Mouse (Mus musculus): ENCODE results near the gene Fbxw5. TPM values are rescaled to one million over a fixed set of nuclear protein-coding genes. Genes with fewer than 3 reads are reported as not detected.
"Not testable (repeated sequence)": the region's sequence is repeated elsewhere in the genome, so short reads cannot be mapped to it uniquely, and the experiment has no call there.

Fbxw5 gene
- polyA plus RNA-seq, 1 experiment = 42.0 TPM

DNA sequence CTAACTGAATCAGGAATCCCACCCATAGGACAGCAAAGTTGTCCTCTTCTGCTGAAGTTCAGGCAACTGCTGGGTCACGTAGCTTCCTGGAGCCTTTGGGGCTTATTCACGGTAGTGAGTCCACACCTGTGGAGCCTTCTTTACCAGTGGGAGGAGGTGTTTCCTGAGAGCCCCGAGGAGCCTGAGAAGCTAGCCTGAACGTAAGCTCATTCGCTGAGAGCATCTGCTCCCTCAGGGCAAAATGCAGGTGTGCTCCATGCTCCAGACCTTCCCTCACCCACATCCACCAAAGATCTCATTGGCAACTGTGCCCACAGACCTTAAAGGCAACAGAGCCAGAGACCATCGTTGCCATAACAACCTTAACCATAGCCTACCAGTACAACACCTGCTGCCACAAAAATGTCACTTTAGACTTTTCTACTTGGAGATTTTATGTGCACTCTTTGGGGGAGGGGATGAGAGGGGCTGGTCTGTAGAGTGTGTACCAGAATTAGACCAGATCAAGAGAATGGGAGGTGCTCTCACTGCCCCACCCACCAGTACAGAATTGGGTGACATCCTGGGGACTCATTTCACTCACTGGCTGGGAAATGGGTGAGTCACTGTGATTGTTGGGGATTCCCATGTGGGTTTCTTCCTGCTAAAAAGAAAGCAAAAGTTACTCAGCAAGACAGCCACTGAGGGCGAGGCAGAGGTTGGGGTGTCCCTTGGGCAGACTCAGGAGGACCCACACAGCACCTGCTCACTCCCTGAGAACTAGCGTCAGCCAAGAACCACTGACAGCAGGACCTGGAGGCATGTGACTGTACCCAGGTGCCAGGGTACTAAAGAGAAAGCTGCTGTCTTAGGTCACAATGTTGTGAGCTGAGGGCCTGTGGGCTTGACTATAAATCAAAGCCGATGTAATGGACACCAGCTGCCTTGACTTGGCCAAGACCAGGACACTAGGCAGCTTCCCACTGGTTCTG is 48.8 kb downstream of the Fbxw5 start:
- DNase-seq (ENCODE audit: low read depth in 1 of 2, low spot score in 2 of 2) = peak; percentile 38 to 67
- TF ChIP-seq CTCF (IDR thresholded peaks at IDR 0.05; ENCODE audit: extremely low read depth, insufficient read depth, insufficient read length, insufficient replicate concordance) (no peak), POLR2A (IDR thresholded peaks at IDR 0.05; ENCODE audit: low read depth, low read length) (no peak)
- H3K27me3 ChIP-seq (ENCODE audit: control insufficient read depth, insufficient read depth, low read length) = no peaks in the 10 kb centered on the region
- peak overlapping the region; percentile 64 for H3K27ac ChIP-seq (ENCODE audit: insufficient read depth, low read length)
- H3K36me3 ChIP-seq (ENCODE audit: control insufficient read depth, insufficient read depth, low read length) = no peaks in the 10 kb centered on the region
- H3K4me1 ChIP-seq (ENCODE audit: control insufficient read depth, insufficient read depth, insufficient read length) = peaks cover 20% of the 10 kb centered on the region
- H3K4me3 ChIP-seq (ENCODE audit: extremely low read depth, insufficient read depth, insufficient read length) = no peak overlapping the region
- WGBS = 24% methylated on average over 9 of the region's 9 CpGs

DNA sequence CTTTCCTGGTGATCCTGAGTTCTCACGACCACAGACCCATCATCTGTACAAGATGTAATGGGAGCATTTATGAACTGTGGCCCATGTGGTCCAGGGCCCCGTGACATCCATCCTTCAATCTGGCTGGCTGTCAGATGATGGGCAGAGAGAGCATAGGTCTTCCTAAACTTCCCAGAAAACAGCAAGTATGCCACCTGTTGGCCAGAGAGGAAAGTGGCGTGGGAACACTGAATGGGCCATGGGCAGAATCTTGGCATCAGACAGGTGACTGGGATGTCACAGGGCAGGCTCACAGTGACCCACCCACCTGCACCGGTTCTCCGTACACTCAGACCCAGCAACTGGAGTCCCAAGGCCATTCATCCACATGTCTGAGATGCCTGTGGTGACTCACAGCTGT is 50.6 kb downstream of the Fbxw5 start:
- no peak overlapping the region for H3K4me3 ChIP-seq (ENCODE audit: extremely low read depth, insufficient read depth, insufficient read length)
- peaks cover 12% of the 10 kb centered on the region; the same call in 1 of the 2 replicates for H3K4me1 ChIP-seq (ENCODE audit: control insufficient read depth, insufficient read depth, insufficient read length)
- H3K27me3 ChIP-seq (ENCODE audit: control insufficient read depth, insufficient read depth, low read length) = no peaks in the 10 kb centered on the region
- peak in 1 of 2 experiments; percentile 63 for DNase-seq (ENCODE audit: low read depth in 1 of 2, low spot score in 2 of 2)
- no peak overlapping the region for H3K27ac ChIP-seq (ENCODE audit: insufficient read depth, low read length)
- WGBS = 41% methylated on average over 5 of the region's 5 CpGs
- TF ChIP-seq CTCF (IDR thresholded peaks at IDR 0.05; ENCODE audit: extremely low read depth, insufficient read depth, insufficient read length, insufficient replicate concordance) (peak; percentile 57; the same call in 1 of the 2 replicates), POLR2A (IDR thresholded peaks at IDR 0.05; ENCODE audit: low read depth, low read length) (no peak)
- no peaks in the 10 kb centered on the region for H3K36me3 ChIP-seq (ENCODE audit: control insufficient read depth, insufficient read depth, low read length)

DNA sequence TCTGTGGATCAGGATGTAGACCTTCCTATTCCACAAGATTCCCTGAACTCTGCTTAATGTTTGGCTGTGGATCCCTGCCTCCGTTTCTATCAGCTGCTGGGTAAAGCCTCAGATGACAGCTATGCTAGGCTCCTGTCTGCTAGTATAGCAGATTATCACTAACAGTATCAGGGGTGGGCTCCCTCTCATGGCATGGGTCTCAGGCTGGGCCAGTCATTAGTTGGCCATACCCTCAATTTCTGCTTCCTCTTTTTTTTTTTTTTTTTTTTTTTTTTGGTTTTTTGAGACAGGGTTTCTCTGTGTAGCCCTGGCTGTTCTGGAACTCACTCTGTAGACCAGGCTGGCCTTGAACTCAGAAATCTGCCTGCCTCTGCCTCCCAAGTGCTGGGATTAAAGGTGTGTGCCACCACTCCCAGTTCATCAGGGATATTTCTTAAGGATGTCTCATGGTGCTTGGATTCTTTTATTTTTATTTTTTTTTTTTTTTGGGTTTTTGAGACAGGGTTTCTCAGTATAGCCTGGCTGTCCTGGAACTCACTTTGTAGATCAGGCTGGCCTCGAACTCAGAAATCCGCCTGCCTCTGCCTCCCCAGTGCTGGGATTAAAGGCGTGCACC is 52.7 kb downstream of the Fbxw5 start:
- DNase-seq (ENCODE audit: low read depth in 1 of 2, low spot score in 2 of 2); H3K36me3 ChIP-seq (ENCODE audit: control insufficient read depth, insufficient read depth, low read length); H3K4me3 ChIP-seq (ENCODE audit: extremely low read depth, insufficient read depth, insufficient read length); H3K27me3 ChIP-seq (ENCODE audit: control insufficient read depth, insufficient read depth, low read length); H3K27ac ChIP-seq (ENCODE audit: insufficient read depth, low read length): not testable (repeated sequence)
- peaks cover 13% of the 10 kb centered on the region; the same call in 1 of the 2 replicates for H3K4me1 ChIP-seq (ENCODE audit: control insufficient read depth, insufficient read depth, insufficient read length)
- 87% methylated on average over 4 of the region's 4 CpGs for WGBS

Other genes with a start within 250 kb of the Fbxw5 start
- 44.4 and 60.5 TPM in 2 replicates for gene Tmem203, start 245.3 kb upstream of the Fbxw5 start, polyA plus RNA-seq (2012; rRNA removed)
- 17.1 and 23.5 TPM in 2 replicates for gene Tprn, start 238.1 kb upstream of the Fbxw5 start, polyA plus RNA-seq (2012; rRNA removed)
- gene Ssna1, start 228.3 kb upstream of the Fbxw5 start, polyA plus RNA-seq (2012; rRNA removed) = 45.5 and 67.8 TPM in 2 replicates
- gene Anapc2, start 228.3 kb upstream of the Fbxw5 start, polyA plus RNA-seq (2012; rRNA removed) = 55.7 and 68.8 TPM in 2 replicates
- not detected in 2 replicates for gene Tmem210, start 212.6 kb upstream of the Fbxw5 start, polyA plus RNA-seq (2012; rRNA removed)
- 0.28 and 0.77 TPM in 2 replicates for gene Lrrc26, start 210.8 kb upstream of the Fbxw5 start, polyA plus RNA-seq (2012; rRNA removed)
- gene Grin1, start 181.6 kb upstream of the Fbxw5 start, polyA plus RNA-seq (2012; rRNA removed) = 0.04 and 0.26 TPM in 2 replicates
- 11.4 and 14.6 TPM in 2 replicates for gene Man1b1, start 168.4 kb upstream of the Fbxw5 start, polyA plus RNA-seq (2012; rRNA removed)
- gene Dpp7, start 144.4 kb upstream of the Fbxw5 start, polyA plus RNA-seq (2012; rRNA removed) = 35.1 and 41.8 TPM in 2 replicates
- 28.4 and 55.4 TPM in 2 replicates for gene Uap1l1, start 135.1 kb upstream of the Fbxw5 start, polyA plus RNA-seq (2012; rRNA removed)
- gene Sapcd2, start 128.4 kb upstream of the Fbxw5 start, polyA plus RNA-seq (2012; rRNA removed) = 6.7 and 9.4 TPM in 2 replicates
- gene Entpd2, start 104.9 kb upstream of the Fbxw5 start, polyA plus RNA-seq (2012; rRNA removed) = 5.0 and 5.9 TPM in 2 replicates
- 31.0 and 36.5 TPM in 2 replicates for gene Npdc1, start 101.4 kb upstream of the Fbxw5 start, polyA plus RNA-seq (2012; rRNA removed)
- 2.4 and 3.7 TPM in 2 replicates for gene Fut7, start 77.5 kb upstream of the Fbxw5 start, polyA plus RNA-seq (2012; rRNA removed)
- 61.1 and 67.6 TPM in 2 replicates for gene Abca2, start 72.0 kb upstream of the Fbxw5 start, polyA plus RNA-seq (2012; rRNA removed)
- gene Clic3, start 43.9 kb upstream of the Fbxw5 start, polyA plus RNA-seq (2012; rRNA removed) = 2.5 and 3.1 TPM in 2 replicates
- 68.7 and 86.4 TPM in 2 replicates for gene Paxx, start 39.7 kb upstream of the Fbxw5 start, polyA plus RNA-seq (2012; rRNA removed)
- 0.27 and 7.8 TPM in 2 replicates for gene Ptgds, start 30.7 kb upstream of the Fbxw5 start, polyA plus RNA-seq (2012; rRNA removed)
- not detected in 2 replicates for gene Lcn12, start 6.8 kb upstream of the Fbxw5 start, polyA plus RNA-seq (2012; rRNA removed)
- gene C8g, start 969 bp downstream of the Fbxw5 start, polyA plus RNA-seq (2012; rRNA removed) = 1.9 TPM in 2 replicates
- gene Traf2, start 46.2 kb downstream of the Fbxw5 start, polyA plus RNA-seq (2012; rRNA removed) = 21.6 and 22.6 TPM in 2 replicates
- gene Edf1, start 57.1 kb downstream of the Fbxw5 start, polyA plus RNA-seq (2012; rRNA removed) = 56.2 and 74.7 TPM in 2 replicates
- gene Mamdc4, start 74.1 kb downstream of the Fbxw5 start, polyA plus RNA-seq (2012; rRNA removed) = 2.2 and 4.0 TPM in 2 replicates
- 22.5 and 28.5 TPM in 2 replicates for gene Phpt1, start 74.5 kb downstream of the Fbxw5 start, polyA plus RNA-seq (2012; rRNA removed)
- gene Ajm1, start 81.0 kb downstream of the Fbxw5 start, polyA plus RNA-seq (2012; rRNA removed) = 6.3 and 7.6 TPM in 2 replicates
- gene Rabl6, start 107.8 kb downstream of the Fbxw5 start, polyA plus RNA-seq (2012; rRNA removed) = 43.6 and 55.1 TPM in 2 replicates
- not detected in 2 replicates for gene Ccdc183, start 116.9 kb downstream of the Fbxw5 start, polyA plus RNA-seq (2012; rRNA removed)
- gene Tmem141, start 121.3 kb downstream of the Fbxw5 start, polyA plus RNA-seq (2012; rRNA removed) = 16.4 and 16.8 TPM in 2 replicates
- gene Fcna, start 127.3 kb downstream of the Fbxw5 start, polyA plus RNA-seq (2012; rRNA removed) = 71.2 and 120 TPM in 2 replicates
- not detected in 2 replicates for gene Lcn8, start 152.4 kb downstream of the Fbxw5 start, polyA plus RNA-seq (2012; rRNA removed)
- gene Lcn5, start 157.2 kb downstream of the Fbxw5 start, polyA plus RNA-seq (2012; rRNA removed) = not detected in 2 replicates
- gene Lcn6, start 176.0 kb downstream of the Fbxw5 start, polyA plus RNA-seq (2012; rRNA removed) = not detected in 2 replicates
- gene Lcn10, start 182.0 kb downstream of the Fbxw5 start, polyA plus RNA-seq (2012; rRNA removed) = not detected in 2 replicates
- not detected in 2 replicates for gene Obp2a, start 199.3 kb downstream of the Fbxw5 start, polyA plus RNA-seq (2012; rRNA removed)
- 55.3 and 83.7 TPM in 2 replicates for gene Bmyc, start 206.0 kb downstream of the Fbxw5 start, polyA plus RNA-seq (2012; rRNA removed)
- gene Obp2b, start 236.3 kb downstream of the Fbxw5 start, polyA plus RNA-seq (2012; rRNA removed) = not detected in 2 replicates